ENCODE assay signal across 17 mouse cellular contexts in the genomic region with DNA sequence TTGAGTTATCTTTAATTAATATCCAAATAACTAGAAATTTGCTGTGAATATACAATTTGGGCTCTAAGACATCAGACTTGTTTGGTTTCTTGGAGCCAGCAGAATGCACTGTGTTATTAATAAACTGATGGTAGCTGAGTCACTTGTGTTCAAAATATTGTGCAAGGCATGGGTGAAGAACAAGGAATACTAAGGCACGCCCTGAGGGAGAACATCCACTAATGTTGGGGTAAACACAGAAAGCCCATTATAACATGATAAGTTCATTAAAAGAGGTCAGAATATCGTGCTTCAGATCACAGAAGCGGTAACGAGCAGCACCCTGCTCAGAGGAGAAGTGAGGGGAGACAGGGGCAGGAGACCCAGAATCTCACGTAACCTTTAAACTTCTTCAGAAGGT. TPM values are rescaled to one million over a fixed set of nuclear protein-coding genes. Genes with fewer than 3 reads are reported as not detected.
DNase-seq lines count a peak whose midpoint lies in the region; ATAC-seq and TF ChIP-seq lines count a peak whose summit lies in the region.
"Had no signal": no experiment of that assay in that cellular context is flagged by ENCODE, and none has a peak within 500 bp of the region (broad histone marks: within the 10 kb centered on the region; RNA-seq: fewer than 3 reads in every experiment).

No protein-coding gene starts in this region.

- no peak overlapping the region for H3K9ac ChIP-seq in heart, embryonic 13.5 days
- H3K9ac ChIP-seq in intestine, embryonic 16.5 days (ENCODE audit: low read depth, low read length) = no peak overlapping the region
- H3K9ac ChIP-seq in stomach, postnatal 0 days (ENCODE audit: low read length) = no peak overlapping the region
- H3K9ac ChIP-seq: liver, embryonic 12.5 days; lung, embryonic 14.5 days; midbrain, embryonic 13.5 days had no signal

- H3K4me2 ChIP-seq in heart, embryonic 13.5 days = peak overlapping the region; percentile 47; the same call in 1 of the 2 replicates
- 0 out of 2 replicates have a peak overlapping the region, but pooled peaks have one; percentile 16 for H3K4me2 ChIP-seq in intestine, embryonic 16.5 days (ENCODE audit: low read depth, low read length)
- peak overlapping the region; percentile 28 for H3K4me2 ChIP-seq in stomach, postnatal 0 days (replicated peaks; ENCODE audit: low read depth)
- H3K4me2 ChIP-seq: liver, embryonic 12.5 days; midbrain, embryonic 13.5 days had no signal

- no peak for TF ChIP-seq EP300 in stomach, postnatal 0 days (optimal IDR thresholded peaks at IDR 0.05)

- H3K4me1 ChIP-seq in heart, embryonic 13.5 days = peaks cover 14% of the 10 kb centered on the region
- no peaks in the 10 kb centered on the region for H3K4me1 ChIP-seq in heart, embryonic 10.5 days
- H3K4me1 ChIP-seq in intestine, embryonic 16.5 days (ENCODE audit: control insufficient read depth, insufficient read depth, low read length) = no peaks in the 10 kb centered on the region
- no peaks in the 10 kb centered on the region for H3K4me1 ChIP-seq in stomach, postnatal 0 days (replicated peaks; ENCODE audit: control insufficient read depth, insufficient read depth)
- H3K4me1 ChIP-seq: liver, embryonic 12.5 days had no signal

- TF ChIP-seq CTCF in stomach, postnatal 0 days (IDR thresholded peaks at IDR 0.05; ENCODE audit: low read depth) = no peak

- no peaks in the 10 kb centered on the region for H3K9me3 ChIP-seq in heart, embryonic 13.5 days
- no peaks in the 10 kb centered on the region for H3K9me3 ChIP-seq in heart, embryonic 10.5 days
- no peaks in the 10 kb centered on the region for H3K9me3 ChIP-seq in intestine, embryonic 16.5 days (ENCODE audit: control insufficient read depth, low read length)
- H3K9me3 ChIP-seq in stomach, postnatal 0 days (ENCODE audit: control insufficient read depth, low read length) = no peaks in the 10 kb centered on the region
- H3K9me3 ChIP-seq: liver, embryonic 12.5 days; midbrain, embryonic 13.5 days had no signal

- H3K4me3 ChIP-seq in heart, embryonic 13.5 days = no peak overlapping the region
- no peak overlapping the region for H3K4me3 ChIP-seq in heart, embryonic 10.5 days
- 0 out of 2 replicates have a peak overlapping the region, but pooled peaks have one; percentile 7 for H3K4me3 ChIP-seq in intestine, embryonic 16.5 days (ENCODE audit: low read length)
- peak overlapping the region; percentile 23; the same call in 1 of the 2 replicates for H3K4me3 ChIP-seq in stomach, postnatal 0 days (ENCODE audit: low read depth, low read length)
- H3K4me3 ChIP-seq: erythroblast, embryonic 14.5 days; liver, embryonic 12.5 days; midbrain, embryonic 13.5 days had no signal

- 0 out of 2 replicates have a peak overlapping the region, but pooled peaks have one; percentile 15 for H3K27ac ChIP-seq in heart, embryonic 13.5 days (replicated peaks)
- H3K27ac ChIP-seq in heart, embryonic 10.5 days = no peak overlapping the region
- H3K27ac ChIP-seq in intestine, embryonic 16.5 days (ENCODE audit: low read length) = no peak overlapping the region
- 0 out of 2 replicates have a peak overlapping the region, but pooled peaks have one; percentile 26 for H3K27ac ChIP-seq in stomach, postnatal 0 days (replicated peaks)
- H3K27ac ChIP-seq: hindbrain, postnatal 0 days; liver, embryonic 12.5 days; midbrain, embryonic 13.5 days had no signal

- 78% methylated on average over 5 of the region's 5 CpGs for WGBS in heart, embryonic 13.5 days
- WGBS in heart, embryonic 10.5 days = 87% methylated on average over 5 of the region's 5 CpGs
- 87% methylated on average over 5 of the region's 5 CpGs for WGBS in intestine, embryonic 16.5 days
- 74% methylated on average over 5 of the region's 5 CpGs for WGBS in stomach, postnatal 0 days

- DNase-seq in heart, embryonic 10.5 days (ENCODE audit: low spot score) = no peak
- DNase-seq in lung, postnatal 25 days (ENCODE audit: low spot score) = peak; percentile 4
- no peak for DNase-seq in lung, postnatal 4 days
- no peak for DNase-seq in stomach, postnatal 0 days (ENCODE audit: low spot score)
- no peak for DNase-seq in urinary bladder, postnatal 14 days (ENCODE audit: low spot score)
- DNase-seq: cerebellum, postnatal 14 days; embryo, embryonic 11 days; lung, embryonic 14.5 days; retina, postnatal 1 day; right cerebral cortex, postnatal 4 days had no signal

- no peak for ATAC-seq in heart, embryonic 13.5 days (ENCODE audit: extremely low read depth, insufficient number of reproducible peaks, low FRiP score, low TSS enrichment)
- no peak for ATAC-seq in intestine, embryonic 16.5 days
- ATAC-seq in stomach, postnatal 0 days (ENCODE audit: low FRiP score, low TSS enrichment) = no peak
- ATAC-seq: forebrain, embryonic 14.5 days; hindbrain, postnatal 0 days; liver, embryonic 12.5 days; midbrain, embryonic 13.5 days had no signal

- no peaks in the 10 kb centered on the region for H3K27me3 ChIP-seq in heart, embryonic 13.5 days (replicated peaks)
- no peaks in the 10 kb centered on the region for H3K27me3 ChIP-seq in heart, embryonic 10.5 days (ENCODE audit: insufficient read depth, poor library complexity, severe bottlenecking)
- H3K27me3 ChIP-seq in intestine, embryonic 16.5 days (replicated peaks; ENCODE audit: control insufficient read depth, insufficient read depth, low read length) = no peaks in the 10 kb centered on the region
- no peaks in the 10 kb centered on the region for H3K27me3 ChIP-seq in stomach, postnatal 0 days (ENCODE audit: control insufficient read depth, insufficient read depth, low read length)
- H3K27me3 ChIP-seq: liver, embryonic 12.5 days; midbrain, embryonic 13.5 days had no signal

- no peaks in the 10 kb centered on the region for H3K36me3 ChIP-seq in heart, embryonic 13.5 days
- H3K36me3 ChIP-seq in heart, embryonic 10.5 days = no peaks in the 10 kb centered on the region
- H3K36me3 ChIP-seq in intestine, embryonic 16.5 days (ENCODE audit: control insufficient read depth, insufficient read depth, low read length) = no peaks in the 10 kb centered on the region
- no peaks in the 10 kb centered on the region for H3K36me3 ChIP-seq in stomach, postnatal 0 days (ENCODE audit: control insufficient read depth, insufficient read depth, low read length)
- H3K36me3 ChIP-seq: liver, embryonic 12.5 days; midbrain, embryonic 13.5 days had no signal

RNA-seq across cellular contexts. Expression of a gene that starts 2.7 kb away (rescaled TPM):
- 171 and 206 TPM in 2 replicates for polyA plus RNA-seq in heart, embryonic 13.5 days (2015; fragmentation: Nextera tagmentation; extraction: Ambion mirVana)
- polyA plus RNA-seq in heart, embryonic 10.5 days (2016; fragmentation: Nextera tagmentation; extraction: Ambion mirVana) = 47.6 and 49.3 TPM in 2 replicates
- 420 and 424 TPM in 2 replicates for polyA plus RNA-seq in intestine, embryonic 16.5 days (2015; fragmentation: Nextera tagmentation; extraction: Ambion mirVana)
- polyA plus RNA-seq in stomach, postnatal 0 days (2015; fragmentation: Nextera tagmentation; extraction: Ambion mirVana) = 589 and 601 TPM in 2 replicates
- polyA plus RNA-seq: erythroblast, embryonic 14.5 days had no signal

Comparison
In these comparisons a context has a peak if more than half of its experiments do, and no peak if none do; other contexts are left out.
1. H3K27ac ChIP-seq: peak in heart, embryonic 13.5 days (single experiment) and stomach, postnatal 0 days (single experiment); none in heart, embryonic 10.5 days (single experiment) and intestine, embryonic 16.5 days (single experiment).
2. H3K4me3 ChIP-seq: peak in intestine, embryonic 16.5 days (single experiment) and stomach, postnatal 0 days (single experiment); none in heart, embryonic 13.5 days (single experiment) and heart, embryonic 10.5 days (single experiment).
3. Peak in every context shown above with its lines, with median percentiles within 50 percentile points of each other: H3K4me2 ChIP-seq.